26 mouse cellular contexts compared by ENCODE assay signal in genomic region chr14:118286096-118286495, GRCm38 (mm10). TPM values are rescaled to one million over a fixed set of nuclear protein-coding genes. Genes with fewer than 3 reads are reported as not detected.
"Had no signal": no experiment of that assay in that cellular context is flagged by ENCODE, and none has a peak within 500 bp of the region (broad histone marks: within the 10 kb centered on the region; RNA-seq: fewer than 3 reads in every experiment).

No protein-coding gene starts in this region.

- H3K4me3 ChIP-seq: intestine, embryonic 15.5 days; kidney, embryonic 15.5 days; limb, embryonic 10.5 days; limb, embryonic 13.5 days; liver, embryonic 12.5 days; liver, embryonic 15.5 days; lung, embryonic 15.5 days; megakaryocyte, embryonic 14.5 days; midbrain, embryonic 10.5 days; midbrain, embryonic 13.5 days; myocyte; neural tube, embryonic 13.5 days had no signal

- H3K27ac ChIP-seq: intestine, embryonic 15.5 days; kidney, embryonic 15.5 days; limb, embryonic 10.5 days; limb, embryonic 13.5 days; liver, embryonic 12.5 days; liver, embryonic 15.5 days; lung, embryonic 15.5 days; midbrain, embryonic 10.5 days; midbrain, embryonic 13.5 days; neural tube, embryonic 13.5 days had no signal

- DNase-seq: kidney, adult 11 months; kidney, adult 8-10 months; kidney, postnatal 14 days; liver; lung, adult 18-20 months; lung, postnatal 10 days; lung, postnatal 36 days; retina, postnatal 1 day; right cerebral cortex, postnatal 25 days; spleen, adult 18-20 months; thymus, postnatal 36 days had no signal

RNA-seq across cellular contexts. Expression of gene Gm9376, which starts 19.3 kb away (rescaled TPM):
- total RNA-seq: left cerebral cortex, adult 18-20 months; monocyte, adult 5-6 weeks; neutrophil, adult 5-6 weeks had no signal

RNA-seq across cellular contexts. Expression of gene Sox21, which starts 49.3 kb away (rescaled TPM):
- total RNA-seq: monocyte, adult 5-6 weeks; neutrophil, adult 5-6 weeks had no signal
